Mouse (Mus musculus) thymus, adult 2 months (tissue): ENCODE measurements around the gene Vtcn1. TPM values are rescaled to one million over a fixed set of nuclear protein-coding genes. Genes with fewer than 3 reads are reported as not detected.

Source experiments
- DNase-seq: peaks from one replicate; pipeline ENCODE4 v3.0.0; 2021
- H3K27ac ChIP-seq: fragments of 200-500 bp; 2 replicates; pipeline ENCODE4 v1.5.1; 2012; ENCODE audit warnings: low read length, control low read depth; ENCODE audit not compliant: control insufficient read depth, insufficient read depth
- H3K27me3 ChIP-seq: fragments of 200-500 bp; 2 replicates; pipeline ENCODE4 v1.6.1; 2012; ENCODE audit warnings: mild to moderate bottlenecking, low read length, moderate library complexity, mixed read lengths; ENCODE audit not compliant: control insufficient read depth, insufficient read depth
- H3K36me3 ChIP-seq: fragments of 200-500 bp; 2 replicates; pipeline ENCODE4 v1.6.1; 2012; ENCODE audit warnings: mild to moderate bottlenecking, low read length, moderate library complexity; ENCODE audit not compliant: control insufficient read depth, insufficient read depth
- H3K4me1 ChIP-seq: fragments of 200-500 bp; replicated peaks from 2 replicates; pipeline ENCODE4 v1.6.1; 2012; ENCODE audit warnings: low read length; ENCODE audit not compliant: control insufficient read depth, insufficient read depth
- H3K4me3 ChIP-seq: fragments of 200-500 bp; 2 replicates; pipeline ENCODE4 v1.5.1; 2012; ENCODE audit warnings: mild to moderate bottlenecking, low read length, control low read depth, moderate library complexity; ENCODE audit not compliant: control insufficient read depth, insufficient read depth
- CTCF ChIP-seq: fragments of 200-500 bp; IDR thresholded peaks from 2 replicates; pipeline ENCODE4 v1.5.1; 2012; ENCODE audit warnings: mild to moderate bottlenecking, control low read depth, low read length, moderate library complexity, borderline replicate concordance; ENCODE audit not compliant: control insufficient read depth, poor library complexity, insufficient read depth; ENCODE audit errors: extremely low read depth
- POLR2A ChIP-seq: fragments of 200-500 bp; IDR thresholded peaks from 2 replicates; pipeline ENCODE4 v1.6.1; 2012; ENCODE audit warnings: mild to moderate bottlenecking, low read length, control low read depth, moderate library complexity; ENCODE audit not compliant: control insufficient read depth, poor library complexity, insufficient read depth; ENCODE audit errors: extremely low read depth
- WGBS: fragments of 180-500 bp; shearing (Covaris S2); methylation state at CpG from one replicate; pipeline ENCODE4 v1.1.7; 2018; 5-methylcytosine and 5-hydroxymethylcytosine counted together
- polyA plus RNA-seq: library from polyadenylated mRNA; depleted of rRNA; stranded (reverse); fragments of >200 nt; gene quantifications from 2 replicates; pipeline ENCODE4 v1.2.3, GENCODE M21; 2012

The Vtcn1 gene
- polyA plus RNA-seq, 1 experiment, result 0.11 TPM

DNA sequence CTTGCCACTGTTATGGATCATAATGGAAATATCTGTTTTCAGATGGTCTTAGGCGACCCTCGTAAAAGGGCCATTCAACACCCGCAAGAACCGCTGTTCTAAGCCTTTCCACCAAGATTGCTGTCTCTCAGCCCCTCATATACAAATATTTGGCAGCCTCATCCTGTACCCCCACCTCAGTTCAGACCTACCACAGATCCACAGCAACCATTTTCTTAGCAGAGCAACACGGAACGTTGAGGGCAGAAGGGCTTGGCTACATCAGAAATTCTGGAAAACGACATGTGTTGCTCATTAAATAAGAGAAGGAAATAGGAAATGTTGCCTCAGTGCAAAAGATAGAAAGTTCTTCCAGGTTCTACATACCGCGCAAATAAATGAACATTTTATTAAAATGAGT is 85.8 kb downstream of the Vtcn1 start:
- TF ChIP-seq POLR2A, result no peak
- TF ChIP-seq CTCF, result no peak
- H3K27ac ChIP-seq, result no peak overlapping the region
- no peak overlapping the region for H3K4me3 ChIP-seq
- H3K4me1 ChIP-seq, result no peaks in the 10 kb centered on the region; the same call in 1 of the 2 replicates
- WGBS, result 92% methylated on average over 9 of the region's 9 CpGs
- H3K27me3 ChIP-seq, result no peaks in the 10 kb centered on the region
- no peaks in the 10 kb centered on the region for H3K36me3 ChIP-seq
- DNase-seq, result no peak

DNA sequence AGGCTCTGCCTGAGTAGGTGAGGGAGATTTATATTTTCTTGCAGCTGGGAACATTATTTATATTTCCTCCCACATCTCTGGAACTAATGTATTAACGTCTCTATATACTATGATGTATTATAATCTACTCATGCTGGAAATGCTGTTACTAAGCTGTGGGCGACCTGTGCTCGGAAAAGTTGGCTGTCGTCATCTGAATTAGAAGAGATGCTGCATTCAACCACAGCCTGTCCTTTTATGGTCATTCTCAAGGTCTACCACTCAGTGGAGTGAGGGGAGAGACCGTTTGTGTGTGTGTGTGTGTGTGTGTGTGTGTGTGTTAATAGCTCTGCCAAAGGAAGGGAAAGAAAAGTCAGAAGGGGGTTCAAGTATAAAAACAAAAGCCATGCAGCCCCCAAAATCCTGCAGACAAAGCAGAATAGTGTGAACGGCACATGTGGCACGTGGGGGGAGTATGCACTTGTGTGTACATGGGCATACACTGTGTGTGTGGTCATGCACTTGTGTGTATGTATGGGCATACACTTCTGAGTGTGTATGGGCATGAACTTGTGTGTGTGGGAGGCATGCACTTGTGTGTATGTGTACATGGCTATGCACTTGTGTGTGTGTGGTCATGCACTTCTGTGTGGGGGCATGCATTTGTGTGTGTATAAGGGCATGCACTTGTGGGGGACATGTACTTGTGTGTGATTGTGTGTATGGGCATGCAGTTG is 86.4 kb downstream of the Vtcn1 start:
- TF ChIP-seq CTCF, result no peak
- no peak for TF ChIP-seq POLR2A
- Histone ChIP-seq H3K27ac (no peak overlapping the region), H3K27me3 (no peaks in the 10 kb centered on the region), H3K4me3 (no peak overlapping the region), H3K36me3 (no peaks in the 10 kb centered on the region), H3K4me1 (no peaks in the 10 kb centered on the region; the same call in 1 of the 2 replicates)
- no peak for DNase-seq
- WGBS, result 85% methylated on average over 7 of the region's 7 CpGs

GRCm38 (mm10) chr3:100916844-100917243 is 91.6 kb downstream of the Vtcn1 start:
- Histone ChIP-seq H3K4me3 (no peak overlapping the region), H3K27me3 (no peaks in the 10 kb centered on the region), H3K27ac (no peak overlapping the region), H3K36me3 (no peaks in the 10 kb centered on the region), H3K4me1 (0 out of 2 replicates have a peak, but pooled peaks cover 2% of the 10 kb centered on the region)
- no peak for DNase-seq
- TF ChIP-seq POLR2A (no peak), CTCF (no peak)
- 5% methylated on average over 7 of the region's 7 CpGs for WGBS

DNA sequence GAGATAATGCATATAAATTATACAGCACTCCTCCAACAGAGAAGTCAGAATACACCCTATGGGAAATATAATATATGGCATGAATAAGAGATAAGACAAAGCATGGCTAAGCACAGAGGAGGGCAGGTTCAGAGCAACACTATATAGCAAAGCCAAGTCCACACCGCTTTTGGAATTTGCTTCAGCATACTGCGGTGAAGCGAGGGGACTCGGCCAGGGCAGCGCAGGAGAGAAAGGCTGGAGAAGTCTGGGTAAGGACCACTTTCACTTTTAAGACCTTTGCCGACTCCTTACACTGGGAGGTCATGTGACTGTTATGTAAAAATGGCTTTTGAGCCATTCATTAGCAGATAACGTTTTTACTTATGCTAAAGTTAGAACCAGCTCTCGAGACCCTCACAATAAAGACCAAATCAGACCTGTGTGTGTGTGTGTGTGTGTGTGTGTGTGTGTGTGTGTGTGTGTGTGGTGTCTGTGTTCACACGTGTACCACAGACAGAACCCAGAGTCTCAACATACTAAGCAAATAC is 95.4 kb downstream of the Vtcn1 start:
- Histone ChIP-seq H3K27ac (no peak overlapping the region), H3K4me1 (peaks cover 12% of the 10 kb centered on the region), H3K36me3 (no peaks in the 10 kb centered on the region), H3K27me3 (no peaks in the 10 kb centered on the region), H3K4me3 (peak overlapping the region; percentile 40)
- DNase-seq, result no peak
- TF ChIP-seq POLR2A, result no peak
- no peak for TF ChIP-seq CTCF
- 21% methylated on average over 9 of the region's 9 CpGs for WGBS

GRCm38 (mm10) chr3:100921825-100922505 is 96.7 kb downstream of the Vtcn1 start, which contains the start of gene Trim45:
TSS of gene Trim45 (plus strand) at chr3:100922202.
- no peak within 1 kb of the TSS; the same call in 1 of the 2 replicates for H3K27ac ChIP-seq
- H3K36me3 ChIP-seq, result no peaks in the 10 kb centered on the region
- H3K4me1 ChIP-seq, result peaks cover 12% of the 10 kb centered on the region
- peak within 1 kb of the TSS; percentile 47 for H3K4me3 ChIP-seq
- TF ChIP-seq CTCF, result peak; percentile 39; the same call in 1 of the 2 replicates
- peak; percentile 66 for TF ChIP-seq POLR2A
- WGBS, result under 1% methylated on average over 39 of the region's 39 CpGs
- no peaks in the 10 kb centered on the region for H3K27me3 ChIP-seq
- peak; percentile 96 for DNase-seq

- no peaks in the 10 kb centered on the region for H3K36me3 ChIP-seq
- H3K27me3 ChIP-seq, result no peaks in the 10 kb centered on the region
- peak overlapping the region; percentile 47 for H3K4me3 ChIP-seq
- H3K4me1 ChIP-seq, result peaks cover 12% of the 10 kb centered on the region
- TF ChIP-seq POLR2A (no peak; the same call in 1 of the 2 replicates), CTCF (no peak)
- no peak for DNase-seq
- no peak overlapping the region for H3K27ac ChIP-seq
- WGBS, result 33% methylated on average over 28 of the region's 28 CpGs
Observed at GRCm38 (mm10) chr3:100922506-100923375, 97.5 kb downstream of the Vtcn1 start.
